Mouse (Mus musculus) frontal cortex, adult 2 months (tissue): ENCODE measurements around the gene Lman1l. TPM values are rescaled to one million over a fixed set of nuclear protein-coding genes. Genes with fewer than 3 reads are reported as not detected.

Experiments
- DNase-seq, 2 experiments: peaks; one replicate each; pipeline ENCODE4 v3.0.0; 2022; ENCODE audit warnings: low spot score in 1 of 2; ENCODE audit errors: extremely low spot score in 1 of 2
- polyA plus RNA-seq: library from polyadenylated mRNA; depleted of rRNA; stranded (reverse); fragments of >200 nt; gene quantifications from 2 replicates; pipeline ENCODE4 v1.2.3, GENCODE M21; 2012

Gene Lman1l
- polyA plus RNA-seq, 1 experiment: 0.12 TPM

- DNase-seq: no peak
Measured at GRCm38 (mm10) chr9:57625674-57626500, 5.3 kb upstream of the Lman1l start.

GRCm38 (mm10) chr9:57624295-57624694 is 3.7 kb upstream of the Lman1l start:
- DNase-seq: no peak

DNA sequence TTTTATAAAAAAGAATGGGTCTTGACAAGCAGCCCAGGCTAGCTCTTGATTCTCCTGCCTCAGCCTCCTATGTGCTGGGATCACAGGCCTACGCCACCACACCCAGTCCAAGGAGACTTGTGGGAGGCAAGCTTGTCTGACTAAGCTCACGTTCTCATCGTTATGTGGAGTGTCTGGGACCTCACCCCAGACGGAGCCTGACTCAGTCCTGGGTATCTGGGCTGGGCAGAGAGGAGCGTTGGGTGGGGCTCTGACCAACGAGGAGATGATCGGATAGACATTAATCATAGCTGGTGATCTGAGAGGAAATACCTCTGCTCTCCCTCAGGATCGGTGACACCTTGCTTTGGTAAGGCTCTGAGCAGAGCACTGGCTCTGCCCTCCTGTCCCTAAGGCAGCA is 1.7 kb downstream of the Lman1l start:
- no peak for DNase-seq

- peak in 1 of 2 experiments; percentile 35 for DNase-seq
Measured at GRCm38 (mm10) chr9:57617556-57618169, 2.9 kb downstream of the Lman1l start.

GRCm38 (mm10) chr9:57614786-57615185 is 5.8 kb downstream of the Lman1l start:
- no peak for DNase-seq

- DNase-seq: no peak
Measured at GRCm38 (mm10) chr9:57613975-57614374, 6.6 kb downstream of the Lman1l start.

DNA sequence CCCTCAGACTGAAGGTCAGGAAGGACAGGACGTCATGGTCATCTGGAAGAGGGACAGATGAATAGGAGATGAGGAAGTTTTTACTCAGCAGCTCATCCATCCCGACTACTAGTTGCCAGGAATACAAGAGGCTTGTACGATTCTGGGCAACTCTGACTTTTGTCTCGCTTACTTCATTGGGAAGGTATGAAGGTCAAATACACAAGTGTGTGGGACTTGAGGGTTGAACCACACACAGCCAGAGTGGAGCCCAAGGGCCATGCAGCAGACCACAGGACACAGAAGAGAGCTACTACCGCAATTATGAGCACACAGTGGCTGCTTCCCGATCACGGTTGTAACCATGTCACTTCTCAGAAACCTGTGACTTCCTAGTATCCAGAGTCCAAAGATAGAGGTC is 8.0 kb downstream of the Lman1l start:
- no peak for DNase-seq

GRCm38 (mm10) chr9:57610359-57610826 is 10.2 kb downstream of the Lman1l start:
- DNase-seq: peak in 1 of 2 experiments; percentile 33

DNA sequence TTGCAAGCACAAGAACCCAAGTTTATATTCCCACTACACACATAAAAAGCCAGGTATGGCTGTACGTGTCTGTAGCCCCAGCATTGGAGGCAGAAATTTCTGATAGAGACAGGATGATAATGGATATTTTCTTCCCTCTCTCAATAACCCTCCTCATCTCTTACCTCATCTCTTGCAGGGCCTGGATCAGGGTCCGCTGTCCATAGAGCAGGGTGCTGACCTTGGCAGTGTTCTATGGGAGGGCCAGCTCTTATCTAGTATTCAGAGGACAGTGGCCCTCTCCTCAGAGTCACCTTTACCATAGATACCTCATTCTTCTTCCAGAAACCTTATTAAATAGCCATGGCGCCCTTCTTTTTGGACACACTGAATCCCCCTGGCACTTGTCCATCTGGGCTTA is 10.8 kb downstream of the Lman1l start:
- DNase-seq: no peak

DNA sequence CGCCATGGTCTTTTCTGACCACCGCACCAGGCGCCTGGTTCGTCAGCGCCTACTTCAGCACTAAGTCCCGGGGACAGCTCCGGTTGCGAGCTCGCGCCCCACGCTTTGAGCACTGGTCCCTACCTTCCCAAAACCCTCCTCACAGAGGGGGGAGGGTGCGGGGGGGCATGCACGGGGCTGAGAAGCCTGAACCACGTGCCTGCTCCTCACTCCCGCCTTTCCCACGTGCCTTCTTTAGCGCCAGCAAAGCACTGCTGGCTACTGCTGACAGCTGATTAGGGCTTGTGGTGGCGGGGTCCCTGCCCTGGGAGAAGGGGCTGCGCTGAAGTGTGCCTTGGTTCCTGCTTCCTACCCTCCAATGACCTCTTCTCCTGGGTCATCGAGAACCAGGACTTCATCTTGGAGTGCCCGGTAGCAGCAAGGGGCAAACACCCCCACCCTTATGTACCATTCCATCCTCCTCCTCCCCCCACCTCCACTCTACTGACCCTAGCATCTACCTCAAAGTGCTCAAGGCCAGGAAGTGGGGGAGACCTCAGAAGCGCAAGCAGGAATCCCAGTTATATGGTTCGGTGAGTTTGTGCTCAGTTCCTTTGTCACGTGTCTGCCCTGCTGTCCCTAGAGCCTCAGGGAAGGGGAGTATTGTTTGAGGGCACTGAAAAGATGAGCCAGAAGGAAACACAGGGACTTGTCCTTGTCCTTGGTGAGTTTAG is 14.3 kb downstream of the Lman1l start, which contains the start of gene Cplx3:
TSS of gene Cplx3 (minus strand) at position 143 of the 713 bp plus-strand sequence.
- no peak for DNase-seq

DNA sequence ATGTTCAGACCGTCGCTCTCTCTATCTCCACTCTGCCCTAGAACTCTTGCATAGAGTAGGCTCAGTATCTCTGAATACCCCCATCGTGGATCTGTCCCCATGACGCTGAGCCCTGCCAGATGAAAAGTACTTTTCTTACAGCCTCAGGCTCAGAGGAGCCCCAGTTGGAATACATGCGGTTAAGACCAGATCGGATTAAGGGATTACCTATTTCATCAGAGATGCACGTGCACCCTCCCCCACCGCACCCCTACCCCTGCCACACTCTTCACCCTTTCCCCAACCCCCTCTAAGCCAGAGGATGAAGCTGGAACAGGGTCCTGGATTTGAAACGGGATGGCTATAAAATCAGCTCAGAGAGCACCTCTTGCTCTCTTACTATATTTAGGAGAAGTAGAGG is 15.1 kb downstream of the Lman1l start:
- no peak for DNase-seq

DNA sequence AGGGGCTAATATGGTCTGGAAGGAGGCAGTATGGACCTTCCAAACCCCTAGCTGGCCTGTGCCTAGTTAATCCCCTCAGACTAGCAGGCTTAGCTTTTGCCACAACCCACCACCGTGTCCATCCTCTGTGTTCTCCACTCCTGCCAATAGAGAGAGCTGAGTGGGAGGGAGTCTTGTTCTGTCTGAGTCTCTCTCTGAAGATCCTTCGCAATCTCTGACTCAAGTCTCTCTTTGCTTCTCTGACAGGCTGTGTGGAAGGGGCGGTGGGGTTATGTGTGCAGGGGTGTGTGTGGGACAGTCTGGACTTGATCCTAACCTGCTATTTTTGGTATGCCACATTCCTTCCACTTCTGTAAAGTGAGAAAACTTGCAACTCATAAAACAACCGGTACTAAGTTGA is 15.7 kb downstream of the Lman1l start:
- DNase-seq: peak in 1 of 2 experiments; percentile 48

GRCm38 (mm10) chr9:57602098-57602497 is 18.5 kb downstream of the Lman1l start:
- DNase-seq: no peak

- peak in 1 of 2 experiments; percentile 72 for DNase-seq
Measured at GRCm38 (mm10) chr9:57601353-57601706, 19.2 kb downstream of the Lman1l start.

DNA sequence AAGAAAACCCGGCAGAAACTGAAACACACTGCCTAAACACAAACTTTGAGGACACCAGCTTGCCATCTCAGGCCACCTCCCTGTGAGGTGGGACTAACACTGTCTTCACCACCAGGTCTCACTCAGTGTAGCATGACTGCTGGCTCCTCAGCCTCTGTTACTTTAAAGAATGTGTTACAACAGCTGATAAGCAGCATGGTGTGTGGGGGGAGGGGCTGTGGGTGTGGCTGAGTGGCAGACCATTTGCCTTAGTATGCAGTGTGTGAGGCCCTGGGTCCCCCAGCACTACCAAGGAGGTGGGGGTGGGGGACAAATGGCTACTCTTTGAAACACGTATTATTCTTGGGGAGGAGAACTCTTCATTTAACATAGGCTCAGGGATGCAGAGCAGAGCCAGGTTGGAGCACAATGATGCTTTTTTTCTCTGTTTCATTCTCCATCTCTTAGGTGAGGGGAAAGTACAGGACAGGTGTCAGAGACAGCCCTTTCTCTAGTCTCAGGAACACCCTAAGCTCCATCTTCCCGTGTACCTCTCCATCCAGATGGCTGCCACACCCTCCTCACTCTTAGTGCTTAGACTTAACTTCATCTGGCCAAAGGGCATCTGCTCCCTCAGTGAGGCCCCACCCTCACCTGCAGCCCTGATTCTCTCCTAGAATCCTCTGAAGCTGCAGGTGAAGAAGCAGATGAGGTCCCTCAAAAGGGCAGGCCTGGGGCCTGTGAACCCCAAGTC is 19.8 kb downstream of the Lman1l start:
- DNase-seq: no peak

DNA sequence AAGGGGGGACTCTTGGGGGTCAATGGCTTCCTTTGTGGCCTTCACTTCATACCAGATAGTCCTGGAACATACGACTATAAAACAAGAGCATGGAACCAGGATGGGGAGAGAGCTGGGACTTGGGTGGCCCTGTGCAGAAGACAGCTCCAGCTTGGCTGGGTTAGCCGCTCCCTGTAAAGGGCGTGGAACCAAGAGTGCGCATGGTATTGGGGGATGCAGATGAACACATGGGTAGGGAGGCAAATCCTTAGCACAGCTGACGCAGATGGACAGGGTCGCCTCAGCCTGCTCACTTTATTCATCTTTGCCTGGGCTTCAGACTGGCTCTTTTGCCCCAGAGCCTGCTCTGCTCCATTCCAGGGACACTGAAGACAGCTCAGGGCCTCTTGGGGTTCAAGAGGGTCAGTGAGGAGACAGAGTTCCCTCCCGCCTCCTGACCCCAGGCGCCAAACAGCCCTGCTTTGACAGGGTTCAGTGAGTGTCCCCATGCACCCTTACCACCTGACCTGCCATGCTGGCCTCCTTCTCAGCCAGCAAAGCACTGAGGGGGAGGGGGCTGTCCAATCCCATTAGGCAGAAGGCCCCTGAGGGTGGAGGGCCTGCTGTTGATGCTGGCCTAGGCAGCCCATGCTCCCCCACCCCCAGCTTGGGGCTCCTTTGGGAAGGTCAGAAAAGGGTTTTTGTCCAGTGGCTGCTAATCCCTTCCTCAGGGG is 21.6 kb downstream of the Lman1l start:
- DNase-seq: no peak

DNA sequence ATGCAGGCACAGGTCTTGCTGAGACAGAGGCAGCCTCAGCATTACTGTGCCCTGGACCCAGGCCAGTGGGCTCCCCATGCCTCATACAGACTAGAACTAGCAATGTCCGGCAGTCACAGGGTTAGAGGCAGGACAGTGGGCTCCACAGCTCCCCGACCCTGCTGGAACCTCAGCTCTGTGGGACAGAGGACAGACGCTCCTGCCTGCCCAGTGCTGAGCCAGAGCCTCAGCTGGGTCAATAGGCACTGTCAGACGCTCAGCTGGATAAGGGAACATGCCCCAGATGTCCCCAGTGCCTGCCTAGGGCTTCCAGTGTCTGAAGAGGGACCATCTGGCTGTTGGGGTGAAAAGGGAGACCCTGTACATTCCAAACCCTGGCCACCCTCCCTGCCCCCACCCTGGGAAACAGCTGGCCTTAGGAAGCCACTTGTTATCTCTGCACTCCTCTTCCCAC is 22.6 kb downstream of the Lman1l start:
- no peak for DNase-seq

GRCm38 (mm10) chr9:57597265-57597664 is 23.3 kb downstream of the Lman1l start:
- DNase-seq: no peak

- no peak for DNase-seq
Measured at GRCm38 (mm10) chr9:57594174-57594509, 26.4 kb downstream of the Lman1l start.
